Mouse (Mus musculus) kidney, embryonic 14.5 days (tissue): Measurements from ENCODE around the gene Rgs7. TPM values are rescaled to one million over a fixed set of nuclear protein-coding genes. Genes with fewer than 3 reads are reported as not detected.

Experiments
- ATAC-seq: fragments of 200-750 bp; cut with Nextera tagmentation; 2 replicates; pipeline ENCODE4 v1.8.0; 2017; ENCODE audit warnings: moderate number of reproducible peaks, mild to moderate bottlenecking, moderate TSS enrichment, moderate library complexity; ENCODE audit not compliant: low FRiP score, low TSS enrichment
- H3K27ac ChIP-seq: fragments of 300-500 bp; sonication (generic); 2 replicates; pipeline ENCODE4 v1.5.1; 2014; ENCODE audit warnings: low read depth, mild to moderate bottlenecking, low read length, moderate library complexity, mixed read lengths
- H3K27me3 ChIP-seq: fragments of 300-500 bp; sonication (generic); 2 replicates; pipeline ENCODE4 v1.6.1; 2014; ENCODE audit warnings: mild to moderate bottlenecking, low read length; ENCODE audit not compliant: control insufficient read depth, insufficient read depth
- H3K36me3 ChIP-seq: fragments of 300-500 bp; sonication (generic); 2 replicates; pipeline ENCODE4 v1.6.1; 2014; ENCODE audit warnings: low read length, mixed read lengths; ENCODE audit not compliant: control insufficient read depth, insufficient read depth
- H3K4me1 ChIP-seq: fragments of 300-500 bp; sonication (generic); 2 replicates; pipeline ENCODE4 v1.6.1; 2014; ENCODE audit warnings: low read length, mixed read lengths; ENCODE audit not compliant: control insufficient read depth, insufficient read depth
- H3K4me2 ChIP-seq: fragments of 300-500 bp; sonication (generic); replicated peaks from 2 replicates; pipeline ENCODE4 v1.6.1; 2014; ENCODE audit warnings: low read depth, mild to moderate bottlenecking, low read length
- H3K4me3 ChIP-seq: fragments of 300-500 bp; sonication (generic); 2 replicates; pipeline ENCODE4 v1.5.1; 2014; ENCODE audit warnings: mild to moderate bottlenecking, low read length
- H3K9ac ChIP-seq: fragments of 300-500 bp; sonication (generic); 2 replicates; pipeline ENCODE4 v1.6.1; 2014; ENCODE audit warnings: low read depth, mild to moderate bottlenecking, low read length, moderate library complexity
- H3K9me3 ChIP-seq: fragments of 300-500 bp; sonication (generic); 2 replicates; pipeline ENCODE4 v1.6.1; 2016; ENCODE audit warnings: low read length; ENCODE audit not compliant: control insufficient read depth
- WGBS: fragments of 180-500 bp; shearing (Covaris S2); extraction: QIAGEN DNeasy Blood & Tissue Kit; methylation state at CpG from one replicate; pipeline ENCODE4 v1.1.7; 2014; 5-methylcytosine and 5-hydroxymethylcytosine counted together
- polyA plus RNA-seq: library from polyadenylated mRNA; unstranded; fragments of >200 nt; fragmentation: Nextera tagmentation; extraction: Ambion mirVana; gene quantifications from 2 replicates; pipeline ENCODE4 v1.2.1, GENCODE M21; 2014

Gene Rgs7
- polyA plus RNA-seq, 1 experiment from 2014 or later = 0.34 TPM

DNA sequence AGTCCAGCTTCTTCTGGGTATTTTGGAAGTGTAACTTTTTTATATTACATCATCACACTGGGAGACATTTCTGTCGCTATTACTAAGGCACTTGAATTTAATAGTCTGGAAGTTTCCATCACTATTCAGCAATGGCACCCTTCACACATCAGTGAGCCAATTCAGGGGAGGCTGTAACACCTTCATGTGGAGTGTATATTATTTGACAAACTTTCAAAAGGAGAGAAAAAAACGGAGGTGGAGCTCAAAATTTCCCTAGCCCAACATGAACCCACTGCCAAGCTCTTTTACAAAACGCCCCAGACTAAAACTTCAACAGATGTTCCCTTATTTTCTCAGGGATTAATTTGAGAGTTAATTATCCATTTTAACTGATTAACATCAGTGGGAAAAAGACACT lies 191.9 kb downstream of the Rgs7 start:
- Histone ChIP-seq H3K9me3 (no peaks in the 10 kb centered on the region), H3K4me1 (no peaks in the 10 kb centered on the region), H3K9ac (no peak overlapping the region), H3K27ac (no peak overlapping the region), H3K27me3 (no peaks in the 10 kb centered on the region), H3K36me3 (no peaks in the 10 kb centered on the region), H3K4me3 (no peak overlapping the region), H3K4me2 (no peak overlapping the region)
- no peak for ATAC-seq
- 67% methylated on average over 3 of the region's 3 CpGs for WGBS

DNA sequence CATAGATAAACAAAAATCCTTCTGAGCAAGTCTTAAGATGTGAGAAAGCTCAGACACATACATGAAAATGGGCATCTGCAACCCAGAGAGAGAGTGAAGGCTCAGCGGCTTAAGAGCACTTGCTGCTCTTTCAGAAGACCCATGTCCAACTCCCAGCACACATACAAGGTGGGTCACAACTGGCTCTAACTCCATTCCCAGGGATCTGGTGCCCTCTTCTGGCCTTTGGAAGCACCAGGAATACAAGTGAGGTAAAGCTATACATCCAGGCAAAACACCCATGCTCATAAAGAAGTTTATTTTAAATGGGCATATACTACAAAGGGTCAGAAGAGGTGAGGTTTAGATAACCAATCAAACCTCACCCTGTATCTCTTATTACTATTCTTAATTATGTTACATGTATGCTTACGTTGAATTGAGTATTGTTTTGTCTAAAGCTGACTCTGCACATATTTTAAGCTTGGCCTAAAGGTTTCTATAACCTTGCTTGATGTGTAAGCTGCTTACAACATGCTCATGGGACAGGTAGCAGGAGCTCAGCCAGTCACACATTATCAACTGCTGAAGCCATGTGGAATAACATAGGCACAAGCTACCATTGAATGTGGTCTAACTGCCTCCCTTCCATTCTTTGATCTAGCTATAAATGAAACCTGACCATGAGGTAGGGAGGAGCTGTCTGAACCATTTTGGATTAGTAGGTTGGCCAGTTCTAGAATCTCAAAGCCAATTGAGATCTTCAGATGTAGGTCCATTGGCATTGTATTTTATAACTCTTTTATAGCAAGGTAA lies 192.5 kb downstream of the Rgs7 start:
- Histone ChIP-seq H3K27me3 (no peaks in the 10 kb centered on the region), H3K9me3 (no peaks in the 10 kb centered on the region), H3K4me2 (no peak overlapping the region), H3K4me3 (no peak overlapping the region), H3K9ac (no peak overlapping the region), H3K27ac (no peak overlapping the region), H3K4me1 (no peaks in the 10 kb centered on the region), H3K36me3 (no peaks in the 10 kb centered on the region)
- ATAC-seq = no peak
- WGBS = 94% methylated on average over 2 of the region's 2 CpGs

DNA sequence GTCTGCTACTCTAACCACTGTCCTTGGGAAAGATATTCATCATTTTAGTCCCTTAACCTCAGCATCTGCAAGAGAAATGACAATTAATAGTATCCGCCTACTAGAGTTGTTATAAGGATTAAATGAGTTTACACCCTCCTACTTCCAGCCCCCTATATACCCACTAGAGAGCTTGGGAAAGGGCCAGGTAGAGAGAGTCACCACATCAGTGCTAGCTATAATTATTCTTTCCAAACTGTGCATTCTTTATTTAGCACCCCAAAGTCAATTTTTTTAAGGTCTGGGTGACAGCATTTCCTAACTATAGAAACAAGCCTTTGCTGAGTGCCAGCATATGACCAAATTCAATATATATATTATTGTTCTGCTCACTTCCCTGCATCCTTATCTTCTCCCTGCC lies 195.4 kb downstream of the Rgs7 start:
- Histone ChIP-seq H3K27me3 (no peaks in the 10 kb centered on the region), H3K9me3 (no peaks in the 10 kb centered on the region), H3K4me3 (no peak overlapping the region), H3K27ac (no peak overlapping the region), H3K4me1 (no peaks in the 10 kb centered on the region), H3K4me2 (no peak overlapping the region), H3K36me3 (no peaks in the 10 kb centered on the region), H3K9ac (no peak overlapping the region)
- ATAC-seq = no peak
- WGBS = 92% methylated on average over 1 of the region's 1 CpGs

DNA sequence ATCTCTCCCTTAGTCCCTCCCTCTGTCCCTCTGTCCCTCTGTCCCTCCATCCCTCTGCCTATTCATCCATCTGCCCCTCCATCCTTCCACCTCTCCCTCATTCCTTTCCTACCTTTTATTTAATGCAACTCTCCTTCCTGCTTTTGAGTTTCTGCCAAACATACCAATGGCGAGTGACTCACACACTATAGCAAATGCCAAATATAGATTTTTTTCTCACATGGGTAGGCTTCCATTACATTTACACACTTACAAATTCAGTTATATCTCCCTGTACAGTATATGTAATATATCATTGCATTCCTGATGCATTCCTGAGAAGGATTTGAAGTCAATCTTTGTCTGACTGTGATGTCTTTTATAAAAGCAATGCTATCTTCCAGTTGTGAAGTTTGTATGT lies 202.2 kb downstream of the Rgs7 start:
- WGBS = 79% methylated on average over 1 of the region's 1 CpGs
- Histone ChIP-seq H3K9me3 (no peaks in the 10 kb centered on the region), H3K4me2 (no peak overlapping the region), H3K9ac (no peak overlapping the region), H3K4me1 (no peaks in the 10 kb centered on the region), H3K27me3 (no peaks in the 10 kb centered on the region), H3K36me3 (no peaks in the 10 kb centered on the region), H3K4me3 (no peak overlapping the region), H3K27ac (no peak overlapping the region)
- ATAC-seq = no peak

- Histone ChIP-seq H3K27me3 (no peaks in the 10 kb centered on the region), H3K36me3 (no peaks in the 10 kb centered on the region), H3K4me3 (no peak overlapping the region)
Observed at GRCm38 (mm10) chr1:175262341-175262740, 230.0 kb downstream of the Rgs7 start.

GRCm38 (mm10) chr1:175259374-175259773 lies 232.9 kb downstream of the Rgs7 start:
- H3K9ac ChIP-seq = no peak overlapping the region
- H3K4me2 ChIP-seq = no peak overlapping the region
- H3K36me3 ChIP-seq = no peaks in the 10 kb centered on the region
- no peak overlapping the region for H3K27ac ChIP-seq
- WGBS = 73% methylated on average over 1 of the region's 1 CpGs
- H3K4me3 ChIP-seq = no peak overlapping the region
- no peaks in the 10 kb centered on the region for H3K9me3 ChIP-seq
- no peaks in the 10 kb centered on the region for H3K27me3 ChIP-seq
- ATAC-seq = no peak
- H3K4me1 ChIP-seq = no peaks in the 10 kb centered on the region

More at GRCm38 (mm10) chr1:175262341-175262740, 230.0 kb downstream of the Rgs7 start:
- no peak overlapping the region for H3K4me2 ChIP-seq
- ATAC-seq = no peak
- no peaks in the 10 kb centered on the region for H3K4me1 ChIP-seq
- H3K27ac ChIP-seq = no peak overlapping the region
- H3K9ac ChIP-seq = no peak overlapping the region
- no peaks in the 10 kb centered on the region for H3K9me3 ChIP-seq

- H3K27me3 ChIP-seq = no peaks in the 10 kb centered on the region
- WGBS = 67% methylated on average over 3 of the region's 3 CpGs
- no peaks in the 10 kb centered on the region for H3K36me3 ChIP-seq
- no peaks in the 10 kb centered on the region for H3K9me3 ChIP-seq
- no peaks in the 10 kb centered on the region for H3K4me1 ChIP-seq
- H3K4me2 ChIP-seq = no peak overlapping the region
- no peak overlapping the region for H3K27ac ChIP-seq
- no peak overlapping the region for H3K4me3 ChIP-seq
- no peak for ATAC-seq
- no peak overlapping the region for H3K9ac ChIP-seq
Observed at GRCm38 (mm10) chr1:175255224-175255623, 237.1 kb downstream of the Rgs7 start.

DNA sequence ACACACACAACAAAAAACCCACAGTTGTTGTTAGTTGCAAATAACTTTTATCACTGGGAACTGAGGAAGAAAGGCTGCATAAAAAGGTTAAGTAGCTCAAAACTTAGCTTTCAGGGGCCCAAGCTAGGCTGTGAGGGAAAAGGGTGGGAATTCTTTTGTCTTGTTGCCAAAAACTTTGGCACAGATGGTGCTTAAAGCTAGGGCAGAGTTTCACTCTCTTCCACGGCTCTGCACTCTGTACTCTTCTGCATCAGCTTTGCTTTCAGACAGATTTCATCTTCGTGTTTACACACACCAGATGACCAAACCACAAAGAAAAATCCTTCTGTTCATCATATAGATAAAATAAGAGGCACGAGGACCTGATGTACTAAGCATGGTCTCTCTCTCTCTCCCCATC lies 237.6 kb downstream of the Rgs7 start:
- no peaks in the 10 kb centered on the region for H3K4me1 ChIP-seq

GRCm38 (mm10) chr1:175242135-175242534 lies 250.2 kb downstream of the Rgs7 start:
- no peaks in the 10 kb centered on the region for H3K4me1 ChIP-seq
- ATAC-seq = no peak
- no peak overlapping the region for H3K27ac ChIP-seq
- 80% methylated on average over 5 of the region's 5 CpGs for WGBS
- no peaks in the 10 kb centered on the region for H3K27me3 ChIP-seq
- no peak overlapping the region for H3K4me3 ChIP-seq
- no peak overlapping the region for H3K9ac ChIP-seq
- H3K36me3 ChIP-seq = no peaks in the 10 kb centered on the region
- no peak overlapping the region for H3K4me2 ChIP-seq
- H3K9me3 ChIP-seq = no peaks in the 10 kb centered on the region

More for the DNA sequence above, 237.6 kb downstream of the Rgs7 start:
- Histone ChIP-seq H3K27ac (no peak overlapping the region), H3K9me3 (no peaks in the 10 kb centered on the region), H3K4me3 (no peak overlapping the region), H3K27me3 (no peaks in the 10 kb centered on the region), H3K4me2 (no peak overlapping the region), H3K36me3 (no peaks in the 10 kb centered on the region), H3K9ac (no peak overlapping the region)
- ATAC-seq = no peak
- 63% methylated on average over 3 of the region's 3 CpGs for WGBS
